Mouse (Mus musculus) forebrain, embryonic 14.5 days (tissue): ENCODE results near the gene Slc47a2. TPM values are rescaled to one million over a fixed set of nuclear protein-coding genes. Genes with fewer than 3 reads are reported as not detected.

Experiments used
- ATAC-seq: fragments of 200-750 bp; cut with Nextera tagmentation; 2 replicates; pipeline ENCODE4 v1.8.0; 2017; ENCODE audit warnings: mild to moderate bottlenecking, moderate library complexity
- DNase-seq: peaks from one replicate; pipeline ENCODE4 v3.0.0-alpha.2; 2015; ENCODE audit warnings: low spot score
- H3K27ac ChIP-seq: fragments of 300-500 bp; sonication (generic); 2 replicates; pipeline ENCODE4 v1.5.1; 2014; ENCODE audit warnings: low read depth, mild to moderate bottlenecking, control low read depth, low read length, moderate library complexity
- H3K27me3 ChIP-seq: fragments of 300-500 bp; sonication (generic); replicated peaks from 2 replicates; pipeline ENCODE4 v1.6.1; 2014; ENCODE audit warnings: low read length, control low read depth, mixed read lengths; ENCODE audit not compliant: control insufficient read depth, insufficient read depth
- H3K36me3 ChIP-seq: fragments of 300-500 bp; sonication (generic); 2 replicates; pipeline ENCODE4 v1.6.1; 2014; ENCODE audit warnings: low read length, control low read depth; ENCODE audit not compliant: control insufficient read depth, insufficient read depth
- H3K4me1 ChIP-seq: fragments of 300-500 bp; sonication (generic); 2 replicates; pipeline ENCODE4 v1.6.1; 2014; ENCODE audit warnings: antibody characterized with exemption, low read length, control low read depth; ENCODE audit not compliant: control insufficient read depth, insufficient read depth
- H3K4me2 ChIP-seq: fragments of 300-500 bp; sonication (generic); 2 replicates; pipeline ENCODE4 v1.6.1; 2014; ENCODE audit warnings: mild to moderate bottlenecking, control low read depth, low read length
- H3K4me3 ChIP-seq: fragments of 300-500 bp; sonication (generic); 2 replicates; pipeline ENCODE4 v1.5.1; 2014; ENCODE audit warnings: low read depth, low read length, control low read depth
- H3K9ac ChIP-seq: fragments of 300-500 bp; sonication (generic); 2 replicates; pipeline ENCODE4 v1.6.1; 2014; ENCODE audit warnings: mild to moderate bottlenecking, low read length, control low read depth, moderate library complexity
- H3K9me3 ChIP-seq: fragments of 300-500 bp; sonication (generic); replicated peaks from 2 replicates; pipeline ENCODE4 v1.6.1; 2016; ENCODE audit warnings: low read length, control low read depth, mixed read lengths; ENCODE audit not compliant: control insufficient read depth
- WGBS: fragments of 180-500 bp; shearing (Covaris S2); extraction: QIAGEN DNeasy Blood & Tissue Kit; methylation state at CpG from one replicate; pipeline ENCODE4 v1.1.7; 2014; 5-methylcytosine and 5-hydroxymethylcytosine counted together
- polyA plus RNA-seq: library from polyadenylated mRNA; unstranded; fragments of >200 nt; fragmentation: Nextera tagmentation; extraction: Ambion mirVana; gene quantifications from 2 replicates; pipeline ENCODE4 v1.2.1, GENCODE M21; 2014

Slc47a2 gene
- polyA plus RNA-seq, 1 experiment from 2014 or later = not detected

DNA sequence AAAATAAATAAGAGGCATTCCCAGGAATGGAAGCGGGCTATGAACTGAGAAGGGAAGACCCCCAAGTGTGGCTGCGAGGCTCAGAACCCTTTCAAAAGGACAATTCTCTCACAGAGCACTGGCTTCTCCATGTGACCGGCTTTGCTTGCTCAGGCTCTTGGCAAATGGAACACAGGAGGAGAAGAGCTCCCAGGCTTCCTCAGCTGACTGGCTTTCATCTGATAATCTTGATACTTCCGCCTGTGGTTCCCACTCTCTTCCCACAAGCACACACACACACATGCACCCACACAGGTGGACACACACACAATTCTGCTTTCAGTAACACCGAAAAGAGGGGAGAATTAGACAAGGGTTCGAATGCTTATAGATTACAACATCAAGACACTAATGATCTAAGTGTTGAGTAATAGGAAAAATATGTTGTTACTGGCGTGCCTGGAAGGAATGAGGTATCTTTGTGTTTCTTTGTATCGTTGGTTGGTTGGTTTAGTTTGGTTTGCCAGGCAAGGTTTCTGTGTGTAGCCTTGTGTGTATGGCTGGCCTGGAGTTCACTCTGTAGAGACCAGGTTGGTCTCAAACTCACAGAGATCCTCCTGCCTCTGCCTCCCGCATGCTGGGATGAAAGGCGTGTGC is 59.1 kb downstream of the Slc47a2 start:
- no peak overlapping the region for H3K4me2 ChIP-seq
- 85% methylated on average over 10 of the region's 10 CpGs for WGBS
- H3K36me3 ChIP-seq = no peaks in the 10 kb centered on the region
- H3K27me3 ChIP-seq = no peaks in the 10 kb centered on the region
- H3K9ac ChIP-seq = no peak overlapping the region
- no peak overlapping the region for H3K27ac ChIP-seq
- H3K9me3 ChIP-seq = no peaks in the 10 kb centered on the region
- H3K4me1 ChIP-seq = no peaks in the 10 kb centered on the region
- no peak overlapping the region for H3K4me3 ChIP-seq
- ATAC-seq (no peak), DNase-seq (no peak)

DNA sequence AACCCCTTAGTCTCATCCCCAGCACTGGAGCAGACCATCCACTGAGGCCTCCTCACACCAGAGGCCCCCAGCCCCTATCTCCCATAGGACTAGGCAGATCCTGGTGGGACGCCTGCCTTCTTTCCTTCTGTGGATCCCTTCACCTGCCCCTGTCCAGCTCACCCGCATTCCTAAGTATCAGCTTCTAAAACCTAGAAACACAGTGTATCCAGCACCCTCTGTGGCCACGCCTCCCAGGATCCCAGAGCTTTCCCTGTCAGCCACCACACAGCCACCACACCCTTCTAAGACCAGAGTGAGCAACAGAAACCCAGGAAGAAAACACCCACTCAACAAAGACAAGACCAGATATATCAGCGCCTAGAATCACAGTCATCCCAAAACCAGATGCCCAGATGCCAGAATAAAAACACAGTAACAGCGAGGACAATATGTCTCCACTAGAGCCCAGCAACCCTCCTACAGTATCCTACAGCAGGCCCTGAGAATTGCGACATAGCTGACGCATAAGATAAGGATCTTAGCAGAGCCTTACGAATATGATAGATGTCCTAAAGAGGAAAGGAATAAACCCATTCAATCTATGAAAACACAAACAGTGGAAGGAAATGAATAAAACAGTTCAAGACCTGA is 64.1 kb downstream of the Slc47a2 start:
- WGBS = 88% methylated on average over 8 of the region's 8 CpGs
- DNase-seq (no peak), ATAC-seq (no peak)
- Histone ChIP-seq H3K4me2 (no peak overlapping the region), H3K36me3 (no peaks in the 10 kb centered on the region), H3K9me3 (no peaks in the 10 kb centered on the region), H3K9ac (no peak overlapping the region), H3K4me3 (no peak overlapping the region), H3K4me1 (no peaks in the 10 kb centered on the region), H3K27ac (no peak overlapping the region), H3K27me3 (no peaks in the 10 kb centered on the region)

DNA sequence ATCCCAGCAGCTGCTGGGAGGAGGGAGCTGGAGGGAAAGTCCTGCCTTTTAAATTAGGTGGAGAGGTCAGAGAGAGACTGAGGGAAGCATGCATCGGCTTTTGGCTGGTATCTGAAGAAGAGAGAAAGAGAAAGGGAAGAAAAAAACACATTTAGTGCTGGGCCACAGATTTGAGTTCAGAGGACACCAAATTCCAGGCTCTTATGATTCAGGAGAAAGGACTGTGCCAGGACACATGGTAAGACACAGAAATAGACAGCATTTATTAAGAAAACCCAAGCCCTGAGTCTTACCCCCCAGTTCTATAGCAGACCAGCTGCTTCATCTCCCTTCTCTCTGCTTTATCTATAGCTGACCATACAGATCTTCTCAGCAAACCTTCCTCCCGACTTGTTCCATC is 64.7 kb downstream of the Slc47a2 start:
- WGBS = 76% methylated on average over 2 of the region's 2 CpGs
- ATAC-seq = no peak
- no peak overlapping the region for H3K4me2 ChIP-seq
- no peaks in the 10 kb centered on the region for H3K36me3 ChIP-seq
- no peak overlapping the region for H3K9ac ChIP-seq
- H3K9me3 ChIP-seq = no peaks in the 10 kb centered on the region
- no peaks in the 10 kb centered on the region for H3K4me1 ChIP-seq
- H3K27me3 ChIP-seq = no peaks in the 10 kb centered on the region
- no peak for DNase-seq
- H3K27ac ChIP-seq = no peak overlapping the region
- no peak overlapping the region for H3K4me3 ChIP-seq

DNA sequence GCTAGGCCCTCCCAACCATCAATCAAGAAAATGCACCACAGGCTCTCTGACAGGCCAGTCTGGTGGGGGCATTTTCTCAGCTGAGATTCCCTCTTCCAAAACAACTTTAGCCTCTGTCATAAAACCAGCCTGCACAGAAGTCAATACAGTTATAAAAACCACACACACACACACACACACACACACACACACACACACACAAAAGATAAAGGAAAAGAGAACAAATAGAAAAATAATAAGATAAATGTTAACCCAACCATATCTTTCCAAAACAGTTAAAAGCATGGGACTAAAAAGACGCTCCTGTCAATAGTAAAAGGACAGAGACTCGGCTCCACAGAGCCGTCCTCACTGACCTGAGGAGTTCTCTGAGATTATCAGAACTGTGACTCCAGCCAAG is 66.2 kb downstream of the Slc47a2 start:
- DNase-seq = no peak
- no peaks in the 10 kb centered on the region for H3K27me3 ChIP-seq
- no peaks in the 10 kb centered on the region for H3K4me1 ChIP-seq
- 85% methylated on average over 3 of the region's 3 CpGs for WGBS
- no peak overlapping the region for H3K9ac ChIP-seq
- no peak overlapping the region for H3K27ac ChIP-seq
- no peak overlapping the region for H3K4me2 ChIP-seq
- no peak for ATAC-seq
- no peaks in the 10 kb centered on the region for H3K9me3 ChIP-seq
- H3K36me3 ChIP-seq = no peaks in the 10 kb centered on the region
- H3K4me3 ChIP-seq = no peak overlapping the region

DNA sequence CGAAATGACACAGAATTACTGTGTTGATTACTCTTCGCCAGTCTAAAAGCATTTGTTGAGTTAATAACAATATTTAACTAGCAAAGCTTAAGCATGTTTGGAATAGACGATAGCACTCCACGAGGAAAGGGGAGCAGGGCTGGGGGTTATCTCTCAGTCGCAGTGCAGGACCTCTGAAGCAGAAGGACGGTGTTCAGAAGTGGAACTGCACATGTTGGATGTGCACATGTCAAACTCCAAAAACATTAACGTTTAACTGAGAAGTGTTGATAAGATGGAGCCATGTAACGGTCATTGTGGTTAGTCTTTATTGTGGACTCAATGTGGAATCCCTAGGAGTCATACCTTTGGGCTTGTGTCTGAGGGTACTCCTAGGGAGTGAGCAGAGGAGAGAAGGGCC is 67.6 kb downstream of the Slc47a2 start:
- no peak overlapping the region for H3K9ac ChIP-seq
- H3K27ac ChIP-seq = no peak overlapping the region
- DNase-seq (no peak), ATAC-seq (no peak)
- no peaks in the 10 kb centered on the region for H3K27me3 ChIP-seq
- WGBS = 88% methylated on average over 8 of the region's 8 CpGs
- no peaks in the 10 kb centered on the region for H3K36me3 ChIP-seq
- H3K4me3 ChIP-seq = no peak overlapping the region
- no peaks in the 10 kb centered on the region for H3K9me3 ChIP-seq
- no peak overlapping the region for H3K4me2 ChIP-seq
- H3K4me1 ChIP-seq = no peaks in the 10 kb centered on the region

DNA sequence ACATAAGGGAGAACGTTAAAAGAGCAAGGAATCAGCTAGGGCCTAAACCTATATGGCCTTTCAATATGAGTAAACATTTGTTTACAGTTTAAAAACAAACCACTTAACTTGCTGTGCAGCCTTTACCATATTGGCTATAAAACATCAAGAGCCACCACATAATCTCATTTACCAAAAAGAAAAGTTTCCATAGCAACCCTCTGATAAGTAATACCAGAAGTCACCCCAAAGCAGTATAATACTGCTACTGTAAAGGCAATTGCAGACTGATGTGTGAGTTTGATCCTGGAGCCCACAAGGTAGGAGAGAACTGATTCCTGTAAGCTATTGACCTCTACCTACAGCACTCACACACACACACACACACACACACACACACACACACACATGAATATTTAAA is 68.2 kb downstream of the Slc47a2 start:
- Histone ChIP-seq H3K36me3 (no peaks in the 10 kb centered on the region), H3K9me3 (no peaks in the 10 kb centered on the region)
- 83% methylated on average over 1 of the region's 1 CpGs for WGBS

DNA sequence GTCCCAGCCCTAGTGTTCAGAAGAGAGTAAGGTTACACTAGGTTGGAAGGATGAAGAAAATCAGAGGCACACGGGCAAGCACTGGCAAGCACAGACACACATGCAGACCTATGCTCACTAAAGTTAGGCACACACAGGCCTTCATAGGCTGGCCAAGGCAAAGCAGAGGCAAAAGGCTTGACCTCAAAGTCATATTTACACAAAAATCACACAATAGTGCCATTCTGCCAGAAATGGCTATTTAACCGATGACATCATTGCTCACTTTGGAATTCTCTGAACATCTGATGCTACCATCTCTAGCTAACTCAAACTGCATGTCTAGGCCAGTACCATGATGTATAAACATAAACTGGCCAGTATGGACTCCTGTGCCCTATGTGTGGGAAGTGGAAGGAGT is 68.7 kb downstream of the Slc47a2 start:
- no peak for DNase-seq
- Histone ChIP-seq H3K4me2 (no peak overlapping the region), H3K27me3 (0 out of 2 replicates have a peak, but pooled peaks cover 6% of the 10 kb centered on the region), H3K4me3 (no peak overlapping the region), H3K4me1 (no peaks in the 10 kb centered on the region), H3K36me3 (no peaks in the 10 kb centered on the region), H3K9ac (no peak overlapping the region), H3K27ac (no peak overlapping the region), H3K9me3 (no peaks in the 10 kb centered on the region)
- 93% methylated on average over 2 of the region's 2 CpGs for WGBS
- ATAC-seq = no peak

More for the DNA sequence above, 68.2 kb downstream of the Slc47a2 start:
- ATAC-seq (no peak), DNase-seq (no peak)
- no peak overlapping the region for H3K27ac ChIP-seq
- no peak overlapping the region for H3K4me3 ChIP-seq
- H3K4me1 ChIP-seq = no peaks in the 10 kb centered on the region
- 0 out of 2 replicates have a peak, but pooled peaks cover under 1% of the 10 kb centered on the region for H3K27me3 ChIP-seq
- H3K4me2 ChIP-seq = no peak overlapping the region
- H3K9ac ChIP-seq = no peak overlapping the region

DNA sequence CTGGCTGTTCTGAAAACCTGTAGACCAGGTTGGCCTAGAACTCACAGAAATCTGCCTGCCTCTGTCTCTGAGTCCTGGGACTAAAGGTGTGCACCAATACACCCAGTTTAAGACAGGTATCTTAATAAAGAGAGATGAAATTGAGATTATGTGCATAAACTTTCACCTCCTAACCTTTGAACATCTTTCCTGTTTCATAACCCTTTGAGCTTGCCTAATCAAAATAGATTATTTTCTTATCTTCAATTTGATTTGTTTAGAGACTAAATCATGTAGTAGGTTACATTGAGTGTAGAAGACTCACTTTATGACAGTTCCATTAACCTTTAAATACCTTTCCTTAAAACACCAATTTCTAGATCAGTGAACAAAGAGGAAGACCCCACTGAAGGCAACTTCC is 71.0 kb downstream of the Slc47a2 start:
- H3K36me3 ChIP-seq = no peaks in the 10 kb centered on the region
- H3K27me3 ChIP-seq = 0 out of 2 replicates have a peak, but pooled peaks cover 8% of the 10 kb centered on the region
- no peak overlapping the region for H3K4me3 ChIP-seq
- DNase-seq (no peak), ATAC-seq (no peak)
- no peak overlapping the region for H3K9ac ChIP-seq
- H3K4me2 ChIP-seq = no peak overlapping the region
- H3K9me3 ChIP-seq = no peaks in the 10 kb centered on the region
- H3K27ac ChIP-seq = no peak overlapping the region
- no peaks in the 10 kb centered on the region; the same call in 1 of the 2 replicates for H3K4me1 ChIP-seq

DNA sequence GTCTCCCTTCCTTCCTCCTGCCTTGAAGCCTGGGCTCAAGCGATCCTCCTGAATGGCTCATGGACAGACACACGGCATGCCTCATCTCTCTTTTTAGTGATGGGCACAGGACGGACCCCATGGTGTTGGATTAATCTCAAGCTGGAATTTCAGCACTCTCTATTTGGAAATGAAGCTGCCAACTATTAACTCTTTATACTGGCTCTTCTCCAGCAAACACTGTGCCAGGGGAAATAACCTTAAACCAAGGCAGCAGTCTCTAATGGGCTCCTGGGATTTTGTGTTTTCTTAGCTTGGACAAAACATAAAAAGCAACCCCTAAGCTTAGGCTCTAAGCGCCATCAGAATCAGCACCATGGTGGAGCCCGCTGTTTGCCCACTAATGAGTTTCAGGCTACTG is 72.3 kb downstream of the Slc47a2 start:
- 65% methylated on average over 5 of the region's 5 CpGs for WGBS
- no peak overlapping the region for H3K9ac ChIP-seq
- no peak overlapping the region for H3K27ac ChIP-seq
- no peak overlapping the region for H3K4me2 ChIP-seq
- H3K36me3 ChIP-seq = no peaks in the 10 kb centered on the region
- H3K9me3 ChIP-seq = no peaks in the 10 kb centered on the region
- H3K27me3 ChIP-seq = 0 out of 2 replicates have a peak, but pooled peaks cover 8% of the 10 kb centered on the region
- peak; percentile 6 for DNase-seq
- H3K4me3 ChIP-seq = no peak overlapping the region
- no peaks in the 10 kb centered on the region; the same call in 1 of the 2 replicates for H3K4me1 ChIP-seq
- ATAC-seq = no peak
